Mouse (Mus musculus) frontal cortex, postnatal 10 days (tissue): ENCODE measurements at regions not wholly inside any gene's neighbourhood (a gene's known extent, or its start where the extent isn't known, plus 50 kb on each side); places are given as distances from the start of the nearest gene placed in this dataset.
"Not testable (repeated sequence)": the region's sequence is repeated elsewhere in the genome, so short reads cannot be mapped to it uniquely, and the experiment has no call there.

Experiments
- DNase-seq, 2 experiments: peaks; one replicate each; pipeline ENCODE4 v3.0.0; 2022; ENCODE audit warnings: low spot score in 2 of 2, mixed read lengths in 1 of 2

- no peak for DNase-seq
Observed at GRCm38 (mm10) chr15:25252648-25253567, 160.7 kb downstream of the Basp1 start.

- no peak for DNase-seq
Observed at GRCm38 (mm10) chr15:25245631-25246030, 167.9 kb downstream of the Basp1 start.

GRCm38 (mm10) chr15:25237665-25238664, 175.6 kb downstream of the Basp1 start:
- DNase-seq = no peak

- no peak for DNase-seq
Observed at GRCm38 (mm10) chr15:25236191-25236723, 177.3 kb downstream of the Basp1 start.

GRCm38 (mm10) chr15:25234064-25234700, 179.4 kb downstream of the Basp1 start:
- no peak for DNase-seq

GRCm38 (mm10) chr15:25230213-25230612, 183.4 kb downstream of the Basp1 start:
- DNase-seq = no peak

- DNase-seq = no peak
Observed at GRCm38 (mm10) chr15:25229807-25230206, 183.8 kb downstream of the Basp1 start.

GRCm38 (mm10) chr15:25227496-25227895, 186.1 kb downstream of the Basp1 start:
- no peak for DNase-seq

GRCm38 (mm10) chr15:25225936-25226335, 187.6 kb downstream of the Basp1 start:
- no peak for DNase-seq

- no peak for DNase-seq
Observed at GRCm38 (mm10) chr15:25225431-25225830, 188.1 kb downstream of the Basp1 start.

GRCm38 (mm10) chr15:25221749-25222148, 191.8 kb downstream of the Basp1 start:
- DNase-seq = no peak

- no peak for DNase-seq
Observed at GRCm38 (mm10) chr15:25216375-25216774, 197.2 kb downstream of the Basp1 start.

GRCm38 (mm10) chr15:25202097-25202496, 211.5 kb downstream of the Basp1 start:
- no peak for DNase-seq

- not testable (repeated sequence) for DNase-seq
Observed at GRCm38 (mm10) chr15:25200249-25200648, 213.3 kb downstream of the Basp1 start.

GRCm38 (mm10) chr15:25187881-25188326, 225.7 kb downstream of the Basp1 start:
- no peak for DNase-seq

GRCm38 (mm10) chr15:25172755-25173154, 240.8 kb downstream of the Basp1 start:
- no peak for DNase-seq

GRCm38 (mm10) chr15:25146371-25146770, 267.2 kb downstream of the Basp1 start:
- no peak for DNase-seq

GRCm38 (mm10) chr15:25144228-25144627, 269.3 kb downstream of the Basp1 start:
- no peak for DNase-seq

- DNase-seq = peak in 1 of 2 experiments; percentile 11
Observed at GRCm38 (mm10) chr15:25140389-25141181, 273.0 kb downstream of the Basp1 start.

GRCm38 (mm10) chr15:25137091-25137490, 276.5 kb downstream of the Basp1 start:
- DNase-seq = no peak
